20 mouse cellular contexts compared by ENCODE assay signal in the genomic region with DNA sequence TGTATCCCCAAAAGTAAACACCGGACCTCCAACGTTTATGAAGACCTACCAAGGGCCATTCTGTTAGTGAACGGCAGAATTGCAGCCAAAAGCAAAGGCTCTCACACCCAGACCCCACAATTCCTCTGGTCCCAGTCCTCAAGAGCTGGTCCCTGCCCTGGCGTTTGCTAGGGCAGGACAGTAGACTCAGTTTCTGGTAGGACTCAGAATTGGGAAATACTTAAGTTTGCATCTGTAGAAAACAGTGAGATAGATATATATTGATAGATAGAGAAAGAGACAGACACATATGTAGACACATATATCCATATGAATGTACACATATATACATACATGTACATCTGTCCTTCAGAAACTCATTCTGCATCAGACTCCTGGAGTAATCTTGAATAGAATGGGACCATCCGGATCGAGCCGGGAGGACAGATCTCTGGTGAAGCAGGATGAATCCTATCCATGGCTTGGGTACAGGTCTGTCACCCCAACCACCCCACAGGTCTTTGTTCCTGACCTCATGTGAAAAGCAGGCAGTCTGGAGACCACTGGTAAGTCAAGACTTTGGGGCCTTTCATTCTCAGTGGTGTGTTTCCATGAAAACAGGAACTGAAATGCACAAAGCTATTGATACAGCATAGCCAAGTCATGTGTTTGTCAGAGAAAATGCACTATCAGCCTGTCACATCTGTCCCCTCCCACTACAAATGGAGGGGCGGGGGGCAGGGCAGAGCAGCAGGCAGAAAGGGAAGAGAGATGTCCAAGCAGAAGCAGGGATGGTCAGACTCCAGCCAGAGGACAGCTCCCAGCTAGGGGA. TPM values are rescaled to one million over a fixed set of nuclear protein-coding genes. Genes with fewer than 3 reads are reported as not detected.
DNase-seq lines count a peak whose midpoint lies in the region; ATAC-seq lines count a peak whose summit lies in the region.
"Had no signal": no experiment of that assay in that cellular context is flagged by ENCODE, and none has a peak within 500 bp of the region (broad histone marks: within the 10 kb centered on the region; RNA-seq: fewer than 3 reads in every experiment).

No protein-coding gene starts in this region.

- DNase-seq in CD4-positive, CD25-positive, alpha-beta regulatory T cell, adult 2 months (ENCODE audit: low read depth, low spot score), result peak; percentile 28
- DNase-seq in MEL-GATA-1-ER (ENCODE audit: extremely low read depth, low read depth), result peak; percentile 79
- no peak for DNase-seq in liver, embryonic 11.5 days (ENCODE audit: low spot score)
- no peak for DNase-seq in spleen, adult 12 weeks (ENCODE audit: low spot score)
- no peak for DNase-seq in kidney, postnatal 10 days
- no peak for DNase-seq in thymus, postnatal 25 days
- DNase-seq: cerebellum, postnatal 10 days; gastrocnemius, adult 2 months; kidney, adult 18-20 months had no signal

- H3K9ac ChIP-seq in liver, embryonic 11.5 days (ENCODE audit: low read depth, low read length), result peak overlapping the region; percentile 40
- H3K9ac ChIP-seq: midbrain, embryonic 12.5 days had no signal

- 64% methylated on average over 8 of the region's 8 CpGs for WGBS in liver, embryonic 11.5 days

- H3K4me3 ChIP-seq in liver, embryonic 11.5 days (ENCODE audit: low read depth, low read length), result peak overlapping the region; percentile 17
- H3K4me3 ChIP-seq: forebrain, embryonic 10.5 days; gastrocnemius, adult 2 months; midbrain, embryonic 12.5 days had no signal

- no peaks in the 10 kb centered on the region for H3K27me3 ChIP-seq in liver, embryonic 11.5 days (replicated peaks; ENCODE audit: control insufficient read depth, insufficient read depth, low read length)
- H3K27me3 ChIP-seq: midbrain, embryonic 12.5 days had no signal

- 0 out of 2 replicates have a peak, but pooled peaks have one; percentile 37 for ATAC-seq in liver, embryonic 11.5 days (replicated peaks; ENCODE audit: low FRiP score)
- ATAC-seq in monocyte, adult 5-6 weeks (replicated peaks; ENCODE audit: insufficient number of reproducible peaks, low FRiP score, low TSS enrichment, poor library complexity, severe bottlenecking), result peak; percentile 65

- no peaks in the 10 kb centered on the region for H3K9me3 ChIP-seq in liver, embryonic 11.5 days (ENCODE audit: control insufficient read depth, low read length)
- H3K9me3 ChIP-seq: forebrain, embryonic 10.5 days; midbrain, embryonic 12.5 days had no signal

- H3K36me3 ChIP-seq in liver, embryonic 11.5 days (ENCODE audit: control insufficient read depth, insufficient read depth, low read length), result no peaks in the 10 kb centered on the region
- H3K36me3 ChIP-seq: forebrain, embryonic 10.5 days; midbrain, embryonic 12.5 days had no signal

- peak overlapping the region; percentile 54 for H3K4me2 ChIP-seq in liver, embryonic 11.5 days
- H3K4me2 ChIP-seq: heart, embryonic 11.5 days; midbrain, embryonic 12.5 days had no signal

- peak overlapping the region; percentile 58 for H3K27ac ChIP-seq in liver, embryonic 11.5 days (ENCODE audit: low read depth, low read length)
- H3K27ac ChIP-seq: forebrain, embryonic 10.5 days; gastrocnemius, adult 2 months; midbrain, embryonic 12.5 days had no signal

- peaks cover 53% of the 10 kb centered on the region for H3K4me1 ChIP-seq in liver, embryonic 11.5 days (replicated peaks; ENCODE audit: control insufficient read depth, insufficient read depth, low read length)
- H3K4me1 ChIP-seq: midbrain, embryonic 12.5 days had no signal

RNA-seq across cellular contexts. Expression of gene Il4, which starts 1.5 kb away (rescaled TPM):
- polyA plus RNA-seq in liver, embryonic 11.5 days (2014; fragmentation: Nextera tagmentation; extraction: Ambion mirVana), result 1.9 and 3.2 TPM in 2 replicates
- 2.8 to 29.9 TPM (median 19.5 TPM) in 3 replicates for total RNA-seq in monocyte, adult 5-6 weeks (2017)
- total RNA-seq: ES-E14; gastrocnemius, adult 2 months; left cerebral cortex, adult 18-20 months had no signal
- polyA plus RNA-seq: brain, embryonic 14.5 days; large intestine, adult 2 months had no signal

RNA-seq across cellular contexts. Expression of gene Il13, which starts 17.5 kb away (rescaled TPM):
- polyA plus RNA-seq in liver, embryonic 11.5 days (2014; fragmentation: Nextera tagmentation; extraction: Ambion mirVana), result not detected in 2 replicates
- 0.29 to 2.5 TPM in 2 of 3 replicates, not detected in the other for total RNA-seq in monocyte, adult 5-6 weeks (2017)
- total RNA-seq: ES-E14; gastrocnemius, adult 2 months; left cerebral cortex, adult 18-20 months had no signal
- polyA plus RNA-seq: brain, embryonic 14.5 days; embryonic facial prominence, embryonic 11.5 days; forebrain, embryonic 10.5 days; heart, embryonic 11.5 days; hindbrain, embryonic 11.5 days; midbrain, embryonic 12.5 days; neural tube, embryonic 11.5 days had no signal

RNA-seq across cellular contexts. Expression of gene Kif3a, which starts 49.8 kb away (rescaled TPM):
- 22.3 and 27.4 TPM in 2 replicates for polyA plus RNA-seq in liver, embryonic 11.5 days (2014; fragmentation: Nextera tagmentation; extraction: Ambion mirVana)
- total RNA-seq in monocyte, adult 5-6 weeks (2017), result 2.8 to 6.1 TPM (median 3.6 TPM) in 3 replicates

Comparison
In these comparisons a context has a peak if more than half of its experiments do, and no peak if none do; other contexts are left out.
1. DNase-seq: peak in CD4-positive, CD25-positive, alpha-beta regulatory T cell, adult 2 months (single experiment) and MEL-GATA-1-ER (single experiment); none in liver, embryonic 11.5 days (single experiment), spleen, adult 12 weeks (single experiment), kidney, postnatal 10 days (single experiment) and thymus, postnatal 25 days (single experiment).